Mouse (Mus musculus): ENCODE measurements around the gene Psmd12. TPM values are rescaled to one million over a fixed set of nuclear protein-coding genes. Genes with fewer than 3 reads are reported as not detected.
"Not testable (repeated sequence)": the region's sequence is repeated elsewhere in the genome, so short reads cannot be mapped to it uniquely, and the experiment has no call there.

Psmd12 gene
- polyA plus RNA-seq, 1 experiment from 2014 or later: 164 TPM

DNA sequence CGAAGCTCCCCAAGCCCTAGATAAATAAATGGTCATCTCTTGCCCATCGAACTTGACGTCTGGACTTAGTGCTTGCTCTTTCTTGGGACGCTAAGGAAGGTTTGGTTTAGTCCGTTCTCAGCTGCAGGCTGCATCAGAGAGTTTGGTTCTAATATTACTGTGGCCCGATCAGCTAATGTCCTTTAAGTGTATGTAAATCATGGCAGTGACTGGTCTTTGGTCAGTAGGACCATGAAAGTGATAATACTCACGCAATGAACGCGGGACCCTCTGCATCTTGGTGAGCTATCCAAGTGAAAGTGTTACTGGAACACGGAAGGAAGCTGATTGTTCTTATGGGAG is 549 bp downstream of the Psmd12 start:
- H3K9ac ChIP-seq: peak overlapping the region; percentile 90
- H3K4me3 ChIP-seq: peak overlapping the region; percentile 89
- peaks cover 33% of the 10 kb centered on the region for H3K4me1 ChIP-seq
- H3K9me3 ChIP-seq (replicated peaks): no peaks in the 10 kb centered on the region
- WGBS (ENCODE audit: insufficient replicate concordance): 0% methylated on average over 10 of the region's 10 CpGs
- H3K27ac ChIP-seq: peak overlapping the region; percentile 82
- H3K4me2 ChIP-seq: peak overlapping the region; percentile 70
- peaks cover 15% of the 10 kb centered on the region for H3K36me3 ChIP-seq
- ATAC-seq: no peak
- no peaks in the 10 kb centered on the region for H3K27me3 ChIP-seq (replicated peaks)

GRCm38 (mm10) chr11:107484341-107484740 is 5.1 kb downstream of the Psmd12 start:
- H3K27me3 ChIP-seq (replicated peaks): no peaks in the 10 kb centered on the region
- H3K9me3 ChIP-seq (replicated peaks): no peaks in the 10 kb centered on the region
- ATAC-seq: no peak
- H3K4me1 ChIP-seq: peaks cover 33% of the 10 kb centered on the region
- peaks cover 57% of the 10 kb centered on the region for H3K36me3 ChIP-seq
- no peak overlapping the region for H3K4me2 ChIP-seq
- no peak overlapping the region for H3K9ac ChIP-seq
- H3K27ac ChIP-seq: no peak overlapping the region
- no peak overlapping the region for H3K4me3 ChIP-seq
- 92% methylated on average over 3 of the region's 3 CpGs for WGBS (ENCODE audit: insufficient replicate concordance)

DNA sequence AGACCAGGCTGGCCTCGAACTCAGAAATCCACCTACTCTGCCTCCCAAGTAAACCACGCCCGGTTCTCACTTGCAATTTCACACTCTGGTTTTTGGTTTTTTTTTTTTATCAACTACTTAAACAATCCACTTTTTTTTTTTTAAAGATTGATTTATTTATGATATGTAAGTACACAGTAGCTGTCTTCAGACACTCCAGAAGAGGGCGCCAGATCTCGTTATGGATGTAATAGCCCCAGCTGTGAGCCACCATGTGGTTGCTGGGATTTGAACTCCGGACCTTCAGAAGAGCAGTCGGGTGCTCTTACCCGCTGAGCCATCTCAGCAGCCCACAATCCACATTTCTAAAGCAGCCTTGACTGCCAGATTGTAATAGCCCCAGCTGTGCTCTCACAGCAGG is 23.5 kb downstream of the Psmd12 start:
- H3K27ac ChIP-seq: no peak overlapping the region
- H3K4me1 ChIP-seq: no peaks in the 10 kb centered on the region
- WGBS (ENCODE audit: insufficient replicate concordance): 74% methylated on average over 8 of the region's 8 CpGs
- ATAC-seq: no peak
- peaks cover 33% of the 10 kb centered on the region for H3K36me3 ChIP-seq
- H3K4me3 ChIP-seq: no peak overlapping the region
- H3K4me2 ChIP-seq: no peak overlapping the region
- no peaks in the 10 kb centered on the region for H3K9me3 ChIP-seq (replicated peaks)
- H3K27me3 ChIP-seq (replicated peaks): no peaks in the 10 kb centered on the region
- H3K9ac ChIP-seq: no peak overlapping the region

DNA sequence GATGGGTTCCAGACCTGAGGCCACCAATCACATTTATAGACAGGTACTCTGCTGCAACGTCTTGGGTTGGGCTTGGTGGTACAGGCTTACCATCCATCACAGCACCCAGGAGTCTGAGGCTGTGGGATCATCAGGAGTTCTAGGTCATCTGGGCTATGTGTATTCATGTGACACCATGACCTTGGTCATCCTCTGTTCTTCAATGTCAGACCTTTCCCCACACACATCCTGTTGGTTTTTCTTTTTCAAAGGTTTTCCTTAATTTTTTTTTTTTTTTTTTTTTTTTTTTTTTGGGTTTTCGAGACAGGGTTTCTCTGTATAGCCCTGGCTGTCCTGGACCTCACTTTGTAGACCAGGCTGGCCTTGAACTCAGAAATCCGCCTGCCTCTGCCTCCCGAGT is 25.1 kb downstream of the Psmd12 start:
- WGBS (ENCODE audit: insufficient replicate concordance): 77% methylated on average over 3 of the region's 4 CpGs
- H3K9ac ChIP-seq; H3K9me3 ChIP-seq (replicated peaks); H3K4me3 ChIP-seq; ATAC-seq; H3K27ac ChIP-seq; H3K4me2 ChIP-seq; H3K4me1 ChIP-seq; H3K27me3 ChIP-seq (replicated peaks): not testable (repeated sequence)
- peaks cover 19% of the 10 kb centered on the region for H3K36me3 ChIP-seq

DNA sequence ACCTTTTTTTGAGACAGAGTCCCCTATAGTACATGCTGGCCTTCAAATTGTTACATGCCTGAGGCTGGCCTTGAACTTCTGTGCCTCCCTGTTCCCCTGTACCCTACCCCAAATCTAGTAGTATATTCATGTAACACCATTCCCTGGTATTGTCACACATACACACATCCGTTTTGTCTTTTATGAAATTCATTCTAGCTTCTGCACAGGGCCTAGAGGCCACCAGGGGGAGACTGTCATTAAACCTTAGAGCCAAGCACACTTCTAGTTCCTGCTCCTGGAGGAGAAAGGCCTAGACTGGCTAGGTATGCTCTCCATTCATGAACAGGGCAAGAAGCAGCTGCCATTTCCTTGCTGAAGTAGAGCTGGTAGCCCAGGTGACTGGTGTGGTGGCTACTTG is 27.0 kb downstream of the Psmd12 start:
- no peaks in the 10 kb centered on the region for H3K9me3 ChIP-seq (replicated peaks)
- H3K27ac ChIP-seq: no peak overlapping the region
- peaks cover 19% of the 10 kb centered on the region for H3K4me1 ChIP-seq
- no peak overlapping the region for H3K4me3 ChIP-seq
- ATAC-seq: no peak
- H3K27me3 ChIP-seq (replicated peaks): peaks cover 9% of the 10 kb centered on the region; the same call in 1 of the 2 replicates
- no peak overlapping the region for H3K4me2 ChIP-seq
- H3K9ac ChIP-seq: no peak overlapping the region
- peaks cover 6% of the 10 kb centered on the region; the same call in 1 of the 2 replicates for H3K36me3 ChIP-seq
- 64% methylated on average over 1 of the region's 1 CpGs for WGBS (ENCODE audit: insufficient replicate concordance)

- 0 out of 2 replicates have a peak, but pooled peaks have one; percentile 19 for ATAC-seq
These were observed 30.5 kb downstream of the Psmd12 start for GRCm38 (mm10) chr11:107509631-107510338.

DNA sequence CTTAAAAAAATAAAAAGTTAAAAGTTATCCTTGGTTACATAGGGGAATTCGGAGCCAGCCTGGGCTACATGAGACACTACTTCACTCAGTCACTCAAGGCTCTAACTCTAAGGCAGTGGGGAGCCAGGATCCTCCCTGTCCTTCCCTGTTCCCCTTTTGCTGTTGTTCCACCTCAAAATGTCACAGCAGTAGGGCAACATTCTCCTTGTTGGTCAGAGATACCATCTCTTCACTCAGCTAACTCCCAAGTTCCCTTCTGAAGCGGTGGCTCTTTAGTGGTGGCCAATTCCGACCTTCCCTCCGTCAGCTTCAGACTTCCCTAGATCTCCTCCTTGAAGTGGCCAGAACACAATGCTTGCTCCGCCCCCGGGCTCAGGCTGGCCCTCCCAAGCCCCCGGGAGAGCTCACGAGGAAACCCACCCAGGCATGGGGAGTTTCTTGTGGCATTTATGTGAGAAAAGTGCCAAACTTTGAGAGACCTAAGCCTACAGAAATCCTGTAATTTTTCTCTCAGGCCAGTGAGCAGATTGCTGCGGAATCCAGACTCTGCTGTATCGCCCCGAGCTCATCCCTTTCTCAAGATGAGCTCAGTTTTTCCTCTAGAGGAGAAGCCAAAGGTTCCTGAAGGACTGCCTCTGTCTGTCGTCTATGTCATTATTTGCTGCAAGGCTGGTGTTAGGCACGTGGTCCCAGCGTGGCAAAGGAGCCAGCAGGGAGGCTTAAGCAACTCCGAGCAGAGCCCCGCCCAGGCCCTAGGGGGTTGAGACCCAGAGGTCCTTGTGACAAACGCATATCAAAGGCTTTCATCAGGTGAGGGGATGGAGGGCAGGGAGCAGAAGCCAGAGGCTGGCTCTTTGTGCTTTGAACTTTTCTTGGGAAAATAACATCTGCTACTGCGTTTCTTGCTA is 31.3 kb downstream of the Psmd12 start:
- peak overlapping the region; percentile 55 for H3K4me2 ChIP-seq
- peak overlapping the region; percentile 24; the same call in 1 of the 2 replicates for H3K9ac ChIP-seq
- peaks cover 16% of the 10 kb centered on the region for H3K27me3 ChIP-seq (replicated peaks)
- WGBS (ENCODE audit: insufficient replicate concordance): 2% methylated on average over 18 of the region's 18 CpGs
- H3K9me3 ChIP-seq (replicated peaks): no peaks in the 10 kb centered on the region
- no peaks in the 10 kb centered on the region for H3K36me3 ChIP-seq
- H3K4me3 ChIP-seq: 0 out of 2 replicates have a peak overlapping the region, but pooled peaks have one; percentile 0
- no peak; the same call in 1 of the 2 replicates for ATAC-seq
- peaks cover 21% of the 10 kb centered on the region for H3K4me1 ChIP-seq
- H3K27ac ChIP-seq: no peak overlapping the region

More at GRCm38 (mm10) chr11:107509631-107510338, 30.5 kb downstream of the Psmd12 start:
- peaks cover 16% of the 10 kb centered on the region for H3K27me3 ChIP-seq (replicated peaks)
- H3K36me3 ChIP-seq: no peaks in the 10 kb centered on the region
- H3K27ac ChIP-seq: no peak overlapping the region
- H3K4me3 ChIP-seq: no peak overlapping the region
- 20% methylated on average over 11 of the region's 11 CpGs for WGBS (ENCODE audit: insufficient replicate concordance)
- H3K9ac ChIP-seq: no peak overlapping the region
- peaks cover 21% of the 10 kb centered on the region for H3K4me1 ChIP-seq
- H3K9me3 ChIP-seq (replicated peaks): no peaks in the 10 kb centered on the region
- peak overlapping the region; percentile 55 for H3K4me2 ChIP-seq

GRCm38 (mm10) chr11:107511954-107512353 is 32.7 kb downstream of the Psmd12 start:
- not testable (repeated sequence) for ATAC-seq; H3K9me3 ChIP-seq (replicated peaks); H3K4me3 ChIP-seq; H3K36me3 ChIP-seq; H3K9ac ChIP-seq; H3K27ac ChIP-seq; H3K4me2 ChIP-seq
- WGBS (ENCODE audit: insufficient replicate concordance): 34% methylated on average over 5 of the region's 5 CpGs
- Histone ChIP-seq H3K27me3 (replicated peaks) (peaks cover 16% of the 10 kb centered on the region), H3K4me1 (peaks cover 21% of the 10 kb centered on the region)

GRCm38 (mm10) chr11:107513047-107513446 is 33.8 kb downstream of the Psmd12 start:
- peaks cover 16% of the 10 kb centered on the region for H3K27me3 ChIP-seq (replicated peaks)

DNA sequence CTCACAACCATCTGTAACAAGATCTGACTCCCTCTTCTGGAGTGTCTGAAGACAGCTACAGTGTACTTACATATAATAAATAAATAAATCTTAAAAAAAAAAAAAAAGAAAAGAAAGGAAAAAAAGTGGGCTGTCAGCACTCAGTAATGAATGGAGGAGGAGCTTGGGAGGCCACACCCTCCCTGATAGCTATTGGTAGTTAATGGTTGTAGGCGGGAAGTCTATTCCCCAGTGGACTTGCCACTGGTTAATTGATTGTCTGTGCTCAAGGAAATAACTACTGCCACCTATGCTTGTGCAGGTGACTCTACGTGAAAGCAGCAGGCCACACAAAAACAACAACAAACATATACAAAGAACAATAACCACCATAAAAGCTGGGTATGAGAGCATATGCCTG is 37.1 kb downstream of the Psmd12 start:
- no peaks in the 10 kb centered on the region for H3K9me3 ChIP-seq (replicated peaks)
- WGBS (ENCODE audit: insufficient replicate concordance): 76% methylated on average over 2 of the region's 2 CpGs
- ATAC-seq: no peak
- no peak overlapping the region for H3K9ac ChIP-seq
- H3K27ac ChIP-seq: no peak overlapping the region
- H3K4me2 ChIP-seq: no peak overlapping the region
- H3K27me3 ChIP-seq (replicated peaks): peaks cover 6% of the 10 kb centered on the region; the same call in 1 of the 2 replicates
- no peaks in the 10 kb centered on the region for H3K36me3 ChIP-seq
- peaks cover 1% of the 10 kb centered on the region; the same call in 1 of the 2 replicates for H3K4me1 ChIP-seq
- H3K4me3 ChIP-seq: no peak overlapping the region

More at GRCm38 (mm10) chr11:107513047-107513446, 33.8 kb downstream of the Psmd12 start:
- no peak overlapping the region for H3K9ac ChIP-seq
- peaks cover 21% of the 10 kb centered on the region for H3K4me1 ChIP-seq
- H3K36me3 ChIP-seq: no peaks in the 10 kb centered on the region
- no peak for ATAC-seq
- no peak overlapping the region for H3K4me3 ChIP-seq
- H3K4me2 ChIP-seq: no peak overlapping the region
- H3K27ac ChIP-seq: no peak overlapping the region
- WGBS (ENCODE audit: insufficient replicate concordance): 72% methylated on average over 10 of the region's 10 CpGs
- no peaks in the 10 kb centered on the region for H3K9me3 ChIP-seq (replicated peaks)

- no peak overlapping the region for H3K9ac ChIP-seq
- H3K36me3 ChIP-seq: no peaks in the 10 kb centered on the region
- H3K4me3 ChIP-seq: no peak overlapping the region
- no peak for ATAC-seq
- H3K27ac ChIP-seq: no peak overlapping the region
- no peaks in the 10 kb centered on the region for H3K4me1 ChIP-seq
- H3K9me3 ChIP-seq (replicated peaks): no peaks in the 10 kb centered on the region
- no peak overlapping the region for H3K4me2 ChIP-seq
- no peaks in the 10 kb centered on the region for H3K27me3 ChIP-seq (replicated peaks)
- WGBS (ENCODE audit: insufficient replicate concordance): 55% methylated on average over 5 of the region's 5 CpGs
These were observed 39.6 kb downstream of the Psmd12 start for GRCm38 (mm10) chr11:107518645-107519429.
